Mouse (Mus musculus): ENCODE measurements at regions not wholly inside any gene's neighbourhood (a gene's known extent, or its start where the extent isn't known, plus 50 kb on each side); places are given as distances from the start of the nearest gene placed in this dataset.

DNA sequence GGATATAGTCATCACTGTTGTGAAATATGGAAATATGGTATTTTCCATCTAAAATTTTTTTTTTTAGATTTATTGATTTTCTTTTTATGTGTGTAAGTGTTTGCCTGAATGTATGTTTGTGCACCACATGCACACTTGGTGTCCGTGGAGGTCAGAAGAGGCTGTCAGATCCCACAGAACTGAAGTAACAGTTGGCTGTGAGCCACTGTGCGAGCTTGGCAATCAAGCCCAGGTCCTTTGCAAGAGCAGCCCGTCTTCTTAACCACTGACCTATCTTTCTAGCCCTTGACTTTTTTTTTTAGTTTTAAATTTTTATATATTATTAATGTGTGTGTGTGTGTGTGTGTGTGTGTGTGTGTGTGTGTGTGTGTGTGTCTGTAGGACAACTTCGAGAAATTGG, 52.5 kb upstream of the Zfp618 start:
- Histone ChIP-seq H3K9ac (no peak overlapping the region), H3K36me3 (no peaks in the 10 kb centered on the region), H3K27ac (no peak overlapping the region), H3K4me3 (no peak overlapping the region), H3K4me2 (replicated peaks) (no peak overlapping the region), H3K27me3 (no peaks in the 10 kb centered on the region), H3K9me3 (no peaks in the 10 kb centered on the region), H3K4me1 (no peaks in the 10 kb centered on the region)
- WGBS: 81% methylated on average over 4 of the region's 4 CpGs
- ATAC-seq (ENCODE audit: insufficient number of reproducible peaks, insufficient read depth, low FRiP score, low TSS enrichment): no peak
